Mouse (Mus musculus) frontal cortex, postnatal 25 days (tissue): ENCODE measurements around the gene 2010111I01Rik.
A peak's percentile ranks its signal among the peaks of the same experiment; 100 is the strongest.
"Not testable (repeated sequence)": the region's sequence is repeated elsewhere in the genome, so short reads cannot be mapped to it uniquely, and the experiment has no call there.

ENCODE experiments used
- DNase-seq, 2 experiments: peaks; one replicate each; pipeline ENCODE4 v3.0.0; 2022; ENCODE audit warnings: low spot score in 2 of 2

2010111I01Rik gene

GRCm38 (mm10) chr13:63313247-63313646, 348.6 kb downstream of the 2010111I01Rik start:
- DNase-seq, result no peak

GRCm38 (mm10) chr13:63313748-63314607, 349.3 kb downstream of the 2010111I01Rik start:
- no peak for DNase-seq

GRCm38 (mm10) chr13:63314608-63314920, 349.9 kb downstream of the 2010111I01Rik start:
- DNase-seq, result no peak

- DNase-seq, result not testable (repeated sequence)
These were observed 350.4 kb downstream of the 2010111I01Rik start for GRCm38 (mm10) chr13:63315111-63315510.

GRCm38 (mm10) chr13:63315777-63316176, 351.1 kb downstream of the 2010111I01Rik start:
- DNase-seq, result no peak

- DNase-seq, result no peak
These were observed 351.7 kb downstream of the 2010111I01Rik start for GRCm38 (mm10) chr13:63316407-63316806.

GRCm38 (mm10) chr13:63317681-63318104, 353.0 kb downstream of the 2010111I01Rik start:
- no peak for DNase-seq

GRCm38 (mm10) chr13:63319814-63320213, 355.1 kb downstream of the 2010111I01Rik start:
- no peak for DNase-seq

GRCm38 (mm10) chr13:63321689-63322088, 357.0 kb downstream of the 2010111I01Rik start:
- no peak for DNase-seq

GRCm38 (mm10) chr13:63322756-63323155, 358.1 kb downstream of the 2010111I01Rik start:
- no peak for DNase-seq

- DNase-seq, result no peak
These were observed 358.8 kb downstream of the 2010111I01Rik start for GRCm38 (mm10) chr13:63323286-63324075.

GRCm38 (mm10) chr13:63324311-63324710, 359.6 kb downstream of the 2010111I01Rik start:
- no peak for DNase-seq

GRCm38 (mm10) chr13:63324978-63325848, 360.5 kb downstream of the 2010111I01Rik start:
- no peak for DNase-seq

- DNase-seq, result no peak
These were observed 361.3 kb downstream of the 2010111I01Rik start for GRCm38 (mm10) chr13:63326015-63326414.

GRCm38 (mm10) chr13:63330236-63330860, 365.7 kb downstream of the 2010111I01Rik start:
- DNase-seq, result no peak

GRCm38 (mm10) chr13:63331379-63331778, 366.7 kb downstream of the 2010111I01Rik start:
- peak; percentile 56 to 71 for DNase-seq

- no peak for DNase-seq
These were observed 368.0 kb downstream of the 2010111I01Rik start for GRCm38 (mm10) chr13:63332576-63333300.

GRCm38 (mm10) chr13:63335421-63336134, 370.9 kb downstream of the 2010111I01Rik start:
- no peak for DNase-seq

GRCm38 (mm10) chr13:63336335-63336734, 371.6 kb downstream of the 2010111I01Rik start:
- no peak for DNase-seq
